Mouse (Mus musculus) gastrocnemius, adult 8-10 months (tissue): ENCODE results near the gene Gpc6. TPM values are rescaled to one million over a fixed set of nuclear protein-coding genes. Genes with fewer than 3 reads are reported as not detected.

ENCODE experiments used
- DNase-seq, 2 experiments: peaks; one replicate each; pipeline ENCODE4 v3.0.0; 2022; ENCODE audit warnings: low spot score in 2 of 2
- total RNA-seq, 4 experiments: library from RNA; stranded (reverse); gene quantifications; 2 replicates each; pipeline ENCODE4 v1.2.4; 2022

Gene Gpc6
- total RNA-seq, 4 experiments from 2014 or later = 1.1 to 3.0 (median 1.2) TPM

- no peak for DNase-seq
These were observed 313.1 kb downstream of the Gpc6 start for GRCm38 (mm10) chr14:117238226-117238625.

GRCm38 (mm10) chr14:117239694-117240427 is 314.7 kb downstream of the Gpc6 start:
- no peak for DNase-seq

GRCm38 (mm10) chr14:117245631-117246030 is 320.5 kb downstream of the Gpc6 start:
- DNase-seq = no peak

GRCm38 (mm10) chr14:117256192-117256591 is 331.1 kb downstream of the Gpc6 start:
- DNase-seq = no peak

- no peak for DNase-seq
These were observed 340.5 kb downstream of the Gpc6 start for GRCm38 (mm10) chr14:117265653-117266052.

GRCm38 (mm10) chr14:117267823-117268601 is 342.9 kb downstream of the Gpc6 start:
- peak in 1 of 2 experiments; percentile 5 for DNase-seq

- DNase-seq = no peak
These were observed 358.5 kb downstream of the Gpc6 start for GRCm38 (mm10) chr14:117283631-117284030.

GRCm38 (mm10) chr14:117293746-117294145 is 368.6 kb downstream of the Gpc6 start:
- no peak for DNase-seq

GRCm38 (mm10) chr14:117296207-117296838 is 371.2 kb downstream of the Gpc6 start:
- no peak for DNase-seq

- DNase-seq = no peak
These were observed 375.9 kb downstream of the Gpc6 start for GRCm38 (mm10) chr14:117301019-117301418.

GRCm38 (mm10) chr14:117303901-117304722 is 379.0 kb downstream of the Gpc6 start:
- no peak for DNase-seq

- DNase-seq = no peak
These were observed 379.6 kb downstream of the Gpc6 start for GRCm38 (mm10) chr14:117304723-117305010.

GRCm38 (mm10) chr14:117309997-117310520 is 384.9 kb downstream of the Gpc6 start:
- no peak for DNase-seq

GRCm38 (mm10) chr14:117324214-117324613 is 399.1 kb downstream of the Gpc6 start:
- DNase-seq = no peak

GRCm38 (mm10) chr14:117332256-117332655 is 407.1 kb downstream of the Gpc6 start:
- no peak for DNase-seq

- DNase-seq = no peak
These were observed 412.2 kb downstream of the Gpc6 start for GRCm38 (mm10) chr14:117337271-117337670.

- DNase-seq = no peak
These were observed 415.4 kb downstream of the Gpc6 start for GRCm38 (mm10) chr14:117340549-117340948.

GRCm38 (mm10) chr14:117344505-117344904 is 419.4 kb downstream of the Gpc6 start:
- DNase-seq = no peak

- DNase-seq = no peak
These were observed 421.3 kb downstream of the Gpc6 start for GRCm38 (mm10) chr14:117346372-117346885.

- no peak for DNase-seq
These were observed 426.2 kb downstream of the Gpc6 start for GRCm38 (mm10) chr14:117351296-117351695.
